Mouse (Mus musculus) embryo, embryonic 10 days (tissue): ENCODE measurements around the gene Rpl3.

Experiments
- DNase-seq: peaks from one replicate; pipeline ENCODE4 v3.0.0-alpha.2; 2015; ENCODE audit warnings: low spot score

The Rpl3 gene

DNA sequence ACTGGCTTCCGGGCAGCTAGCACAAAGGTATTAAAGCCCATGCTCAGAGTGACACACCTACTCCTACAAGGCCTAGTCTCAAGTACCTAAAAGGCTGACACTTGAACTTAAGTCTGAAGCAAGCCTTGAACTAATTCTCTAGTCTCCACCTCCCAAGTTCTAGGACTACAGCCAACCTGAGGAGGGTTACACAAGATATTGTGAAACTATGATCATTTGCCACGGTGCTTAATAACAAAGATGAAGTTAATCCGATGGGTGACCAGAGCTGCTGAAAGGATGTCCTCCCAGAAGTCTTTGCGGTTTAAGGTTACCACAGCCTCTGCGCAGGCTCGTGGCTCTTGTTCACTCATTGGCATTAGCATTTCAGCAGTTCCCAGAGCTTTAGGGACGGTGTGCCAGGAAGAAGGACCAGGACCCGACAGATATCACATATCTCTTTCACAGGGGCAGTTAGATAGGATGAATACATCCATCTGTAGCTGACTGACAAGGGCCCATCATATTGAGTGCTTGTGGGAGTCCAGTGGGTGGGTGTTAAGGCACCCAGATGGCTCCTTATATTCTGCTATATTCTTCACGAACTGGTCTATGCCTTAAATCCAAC is 4.2 kb downstream of the Rpl3 start:
- no peak for DNase-seq

- no peak for DNase-seq
These were observed 7.9 kb downstream of the Rpl3 start for GRCm38 (mm10) chr15:80083740-80084139.

DNA sequence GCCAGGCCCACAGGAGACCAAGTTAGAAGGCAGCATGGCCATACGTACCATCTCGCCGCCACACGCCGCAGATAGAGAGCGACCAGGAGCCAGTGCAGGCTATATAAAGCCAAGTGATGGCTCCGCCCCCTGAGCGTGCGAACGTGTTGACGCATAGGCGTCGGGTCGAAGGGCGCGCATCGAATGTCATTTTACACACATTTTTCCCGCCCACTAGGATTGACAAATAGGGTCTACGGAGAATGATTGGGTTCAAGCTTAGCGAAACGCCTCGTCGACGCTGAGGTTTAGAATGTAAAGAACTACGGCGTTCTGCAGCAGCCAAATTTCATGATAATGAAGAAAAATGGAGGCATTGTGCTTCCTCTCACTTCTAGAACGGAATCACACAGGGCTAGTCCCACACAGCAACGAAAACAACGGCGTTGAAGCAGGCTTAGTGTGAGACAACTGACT is 8.4 kb downstream of the Rpl3 start:
- DNase-seq: peak; percentile 100

- peak; percentile 45 for DNase-seq
These were observed 8.9 kb downstream of the Rpl3 start for GRCm38 (mm10) chr15:80082661-80083275.

- DNase-seq: no peak
These were observed 9.7 kb downstream of the Rpl3 start for GRCm38 (mm10) chr15:80081801-80082546.

- peak; percentile 76 for DNase-seq
These were observed 10.7 kb downstream of the Rpl3 start for GRCm38 (mm10) chr15:80080711-80081615.

- DNase-seq: no peak
These were observed 11.7 kb downstream of the Rpl3 start for GRCm38 (mm10) chr15:80079954-80080353.

DNA sequence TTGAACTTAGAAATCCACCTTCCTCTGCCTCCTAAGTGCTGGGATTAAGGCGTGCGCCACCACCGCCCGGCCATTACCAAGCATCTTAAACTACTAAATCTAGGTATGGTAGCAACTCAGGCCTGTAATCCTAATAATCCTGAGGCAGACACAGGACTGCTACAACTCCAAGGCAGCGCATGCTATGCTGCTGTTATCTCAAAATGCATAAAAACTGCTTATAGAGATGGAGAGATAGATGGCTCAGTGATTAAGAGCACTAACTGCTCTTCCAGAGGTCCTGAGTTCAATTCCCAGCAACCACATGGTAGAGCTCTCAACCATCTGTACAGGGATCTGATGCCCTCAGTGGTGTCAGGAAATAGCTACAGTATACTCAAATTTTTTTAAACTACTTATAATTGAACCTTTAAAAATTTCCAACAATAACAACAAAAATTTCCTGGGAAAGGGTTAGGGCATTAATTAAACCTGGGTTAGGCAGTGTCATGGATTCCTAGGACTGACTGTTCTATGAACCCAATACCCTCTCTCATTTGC is 12.5 kb downstream of the Rpl3 start:
- DNase-seq: no peak

GRCm38 (mm10) chr15:80078058-80078814 is 13.4 kb downstream of the Rpl3 start:
- no peak for DNase-seq

DNA sequence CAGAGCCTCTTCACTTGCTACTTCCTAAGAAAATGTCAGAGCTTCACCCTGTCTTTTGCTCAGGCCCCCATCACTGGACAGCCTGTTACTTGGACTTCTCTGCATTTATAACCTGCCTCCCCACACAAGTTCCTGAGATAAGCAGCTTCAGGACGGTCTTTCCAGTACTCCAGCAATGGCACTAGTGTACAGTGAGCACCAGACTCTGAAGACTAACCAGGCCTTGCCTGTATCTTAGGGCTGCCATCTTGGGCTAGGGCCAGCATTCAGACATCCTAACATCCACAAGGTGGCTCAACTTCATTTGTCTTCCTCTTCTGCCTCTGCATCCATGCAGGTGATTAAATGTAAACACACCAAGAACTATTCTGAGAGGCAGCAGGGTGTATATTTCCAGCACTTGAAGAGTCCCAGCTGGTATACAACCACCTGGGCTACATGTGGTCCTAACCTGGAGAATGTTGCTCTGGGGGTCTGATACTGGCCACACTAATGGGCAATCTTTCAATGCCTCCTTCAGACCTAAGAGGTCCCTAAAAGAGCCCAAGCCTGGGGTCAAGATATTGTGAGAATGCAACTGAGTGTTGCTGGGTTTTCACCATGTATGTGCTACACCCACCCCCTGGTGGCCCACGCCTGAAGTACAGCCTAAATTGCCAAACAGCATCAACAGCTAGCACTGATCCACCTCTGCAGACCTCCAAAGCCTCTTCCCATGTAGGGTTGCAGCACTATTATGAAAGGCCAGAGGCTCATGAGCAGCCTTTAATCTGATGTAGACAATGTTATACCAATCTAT is 15.1 kb downstream of the Rpl3 start:
- DNase-seq: peak; percentile 91

GRCm38 (mm10) chr15:80075733-80076337 is 15.8 kb downstream of the Rpl3 start:
- DNase-seq: peak; percentile 41

- DNase-seq: no peak
These were observed 16.3 kb downstream of the Rpl3 start for GRCm38 (mm10) chr15:80075374-80075694.

DNA sequence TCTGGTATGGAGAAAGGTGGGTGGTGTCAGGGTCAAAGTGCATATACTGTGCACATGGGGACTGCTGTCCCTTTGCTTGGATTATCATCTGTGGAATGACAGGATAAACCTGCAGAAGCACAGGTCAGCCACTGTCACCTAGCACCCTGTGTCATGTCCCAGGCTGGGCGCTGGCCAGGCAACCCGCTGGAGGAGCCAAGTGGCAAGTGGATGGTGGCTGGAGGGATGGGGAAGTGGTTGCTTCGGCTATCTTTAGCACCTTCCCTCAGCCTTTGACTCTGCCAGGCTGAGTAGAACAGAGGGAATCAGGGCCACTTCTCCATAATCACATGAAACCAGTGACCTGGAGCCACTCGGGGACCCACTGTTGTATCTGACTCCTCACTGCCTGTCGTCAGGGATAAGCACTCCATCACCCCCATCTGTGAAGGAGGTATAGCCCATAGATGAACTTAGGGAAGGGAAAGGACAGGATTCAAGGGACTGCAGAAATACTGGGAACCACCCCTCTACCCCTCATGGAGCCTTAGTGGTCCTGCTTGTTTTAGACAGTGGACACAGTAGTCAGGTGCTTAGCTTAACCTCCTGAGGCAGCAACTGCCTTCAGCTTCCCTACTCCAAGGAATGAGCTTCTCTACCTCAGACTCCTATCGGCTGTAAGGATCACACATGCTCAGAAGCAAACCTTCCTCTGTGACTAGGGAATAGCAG is 16.9 kb downstream of the Rpl3 start:
- no peak for DNase-seq

DNA sequence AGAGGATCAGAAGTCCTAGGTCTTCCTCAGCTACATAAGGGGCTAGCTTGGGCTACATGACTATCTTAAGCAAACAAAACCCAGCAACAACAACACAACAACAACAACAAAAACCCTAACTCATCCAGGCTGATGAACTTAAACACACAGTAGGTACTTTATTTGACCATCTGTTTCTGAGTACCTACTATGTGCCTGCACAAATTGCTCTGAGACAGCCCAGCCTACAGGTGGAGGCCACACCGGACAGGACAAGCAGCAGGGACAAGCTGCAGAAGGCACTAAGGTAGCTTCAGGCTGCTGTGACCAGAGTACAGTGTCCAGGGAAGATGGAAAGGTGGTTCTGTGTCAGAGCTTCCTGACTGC is 18.4 kb downstream of the Rpl3 start:
- no peak for DNase-seq

GRCm38 (mm10) chr15:80072579-80073255 is 19.0 kb downstream of the Rpl3 start:
- no peak for DNase-seq

DNA sequence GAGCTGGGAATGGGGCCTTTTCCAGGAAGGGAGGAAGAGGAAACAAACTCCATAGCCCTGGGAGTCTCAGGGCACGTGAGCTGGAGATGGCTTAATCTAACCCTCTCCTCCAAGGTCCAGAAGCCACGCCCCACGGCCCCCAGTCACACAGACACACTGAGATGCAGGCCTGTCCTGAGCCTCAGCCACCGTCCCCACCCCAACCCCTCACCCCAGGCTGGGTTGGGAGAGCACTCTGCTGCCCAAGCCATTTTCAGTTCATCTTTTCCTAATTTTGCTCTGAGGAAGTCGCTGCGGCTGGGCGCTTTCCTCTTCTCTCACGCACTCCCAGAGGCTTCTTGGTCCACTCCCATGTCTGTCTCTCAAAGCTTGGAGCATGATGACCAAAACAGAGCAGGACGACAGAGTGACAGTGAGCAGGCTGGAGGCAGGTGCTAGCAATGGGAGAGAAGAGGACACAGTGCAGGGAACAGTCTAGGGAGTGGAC is 19.7 kb downstream of the Rpl3 start:
- DNase-seq: no peak

- no peak for DNase-seq
These were observed 21.5 kb downstream of the Rpl3 start for GRCm38 (mm10) chr15:80070095-80070644.

DNA sequence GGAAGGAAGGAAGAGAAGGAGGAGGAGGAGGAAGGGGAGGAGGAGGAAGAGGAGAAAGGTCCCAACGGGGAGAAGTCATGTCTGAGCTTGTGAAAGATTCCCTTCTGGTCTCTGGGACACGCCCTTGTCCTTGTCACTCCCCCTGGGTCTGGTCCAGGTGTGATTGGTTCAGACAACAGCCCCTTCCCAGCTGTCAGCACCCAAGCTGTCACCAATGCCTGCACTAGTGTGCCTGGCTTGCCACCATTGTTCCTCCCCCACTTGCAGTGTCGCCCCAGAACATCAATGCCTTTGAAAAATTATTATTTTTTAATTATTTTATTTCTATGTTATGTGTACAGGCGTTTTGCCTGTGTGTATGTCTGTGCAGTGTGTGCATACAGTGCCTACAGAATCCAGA is 22.5 kb downstream of the Rpl3 start:
- DNase-seq: no peak
